Comparison of ENCODE assay signal across 8 mouse cellular contexts in the genomic region with DNA sequence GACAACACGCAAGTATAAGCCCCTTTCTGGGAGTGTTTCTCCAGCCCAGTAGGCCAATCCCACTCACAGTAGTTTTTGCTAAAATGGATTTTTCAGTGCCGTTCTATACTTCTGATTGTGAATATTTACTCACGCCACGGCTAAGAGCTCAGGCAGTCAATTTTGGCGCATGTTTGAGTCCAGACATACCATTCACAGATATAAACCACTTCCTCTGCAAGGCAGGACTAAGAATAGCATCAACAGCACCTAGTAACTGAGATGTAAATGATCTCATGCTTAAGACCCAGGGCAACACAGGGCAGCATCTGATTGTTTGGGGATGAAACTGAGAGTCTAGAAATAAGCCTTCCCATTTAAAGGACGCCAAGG. TPM values are rescaled to one million over a fixed set of nuclear protein-coding genes. Genes with fewer than 3 reads are reported as not detected.
DNase-seq lines count a peak whose midpoint lies in the region; ATAC-seq and TF ChIP-seq lines count a peak whose summit lies in the region.

Gene Tex9 (minus strand): TSS at position 19 of the 372 bp plus-strand sequence.

- 9% methylated on average over 6 of the region's 6 CpGs for WGBS in lung, postnatal 0 days

- no peaks in the 10 kb centered on the region for H3K27me3 ChIP-seq in lung, postnatal 0 days (replicated peaks; ENCODE audit: insufficient read depth, low read length)

- H3K9me3 ChIP-seq in lung, postnatal 0 days (ENCODE audit: low read length) = no peaks in the 10 kb centered on the region

- peak within 1 kb of the TSS; percentile 62 for H3K4me2 ChIP-seq in lung, postnatal 0 days (replicated peaks; ENCODE audit: low read depth, low read length)

- H3K36me3 ChIP-seq in lung, postnatal 0 days (ENCODE audit: insufficient read depth, low read length) = no peaks in the 10 kb centered on the region

- H3K27ac ChIP-seq in lung, postnatal 0 days (ENCODE audit: low read length) = no peak within 1 kb of the TSS

- no peak for TF ChIP-seq CTCF in lung, postnatal 0 days (IDR thresholded peaks at IDR 0.05)

- H3K9ac ChIP-seq in lung, postnatal 0 days (replicated peaks; ENCODE audit: low read depth) = peak within 1 kb of the TSS; percentile 39

- H3K4me3 ChIP-seq in lung, postnatal 0 days (ENCODE audit: low read depth, low read length) = peak within 1 kb of the TSS; percentile 59

- 0 out of 2 replicates have a peak, but pooled peaks have one; percentile 34 for ATAC-seq in cerebellum, adult (ENCODE audit: insufficient number of reproducible peaks, low FRiP score, low TSS enrichment)
- peak; percentile 31 for ATAC-seq in granulocyte monocyte progenitor cell, adult 5-6 weeks (replicated peaks; ENCODE audit: poor library complexity, severe bottlenecking)
- ATAC-seq in lung, postnatal 0 days = peak; percentile 29

- no peak for DNase-seq in cerebellum, postnatal 4 days (ENCODE audit: low spot score in 2 of 2)
- peak; percentile 1 for DNase-seq in ovary, postnatal 14 days (ENCODE audit: low spot score)
- no peak for DNase-seq in ovary, adult 18-20 months (ENCODE audit: low spot score)
- DNase-seq in lung, postnatal 0 days (ENCODE audit: low spot score) = no peak
- DNase-seq in Muller cell, postnatal 12 days (ENCODE audit: inconsistent ontology term) = no peak
- no peak for DNase-seq in layer of hippocampus, adult 11-12 months (ENCODE audit: low spot score)

- H3K4me1 ChIP-seq in lung, postnatal 0 days (ENCODE audit: insufficient read depth, low read depth, low read length) = peaks cover 3% of the 10 kb centered on the region; the same call in 1 of the 2 replicates

- no peak for TF ChIP-seq EP300 in lung, postnatal 0 days (IDR thresholded peaks at IDR 0.05)

RNA-seq across cellular contexts. Expression of gene Tex9, which starts in this region (rescaled TPM):
- total RNA-seq in granulocyte monocyte progenitor cell, adult 5-6 weeks (2014; fragmentation: Nextera tagmentation) = 14.3 and 18.2 TPM in 2 replicates
- 25.5 and 25.7 TPM in 2 replicates for total RNA-seq in granulocyte monocyte progenitor cell, adult 5-6 weeks (2017)
- polyA plus RNA-seq in lung, postnatal 0 days (2015; fragmentation: Nextera tagmentation; extraction: Ambion mirVana) = 7.6 and 9.1 TPM in 2 replicates
